Mouse (Mus musculus): Measurements from ENCODE around the gene Gm11037.

DNA sequence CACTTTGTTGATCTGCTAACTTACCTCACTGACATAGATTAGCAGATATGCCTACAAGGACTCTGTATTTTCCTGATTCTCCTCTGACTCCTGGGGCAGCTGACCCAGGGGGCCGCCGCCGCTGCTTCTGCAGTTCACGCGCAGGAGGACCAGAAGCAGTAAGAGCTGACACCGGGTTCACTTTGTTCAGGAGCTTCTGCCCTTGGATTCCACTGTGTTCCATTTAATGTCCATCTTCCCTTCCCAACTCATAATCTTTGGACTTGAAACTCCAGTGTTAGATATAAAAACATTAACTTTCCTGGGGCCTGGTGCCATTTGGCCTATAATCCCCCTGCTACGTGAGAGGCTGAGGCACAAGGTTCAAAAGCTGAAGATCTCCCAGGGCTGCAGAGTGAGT, 30.6 kb downstream of the Gm11037 start:
- TF ChIP-seq GATA1 (IDR thresholded peaks at IDR 0.05; ENCODE audit: low read length) (no peak), TAL1 (IDR thresholded peaks at IDR 0.05; ENCODE audit: low read length) (no peak)

All from erythroblast, embryonic 14.5 days (primary cell).